Mouse (Mus musculus): ENCODE data around the gene Rtp2. TPM values are rescaled to one million over a fixed set of nuclear protein-coding genes. Genes with fewer than 3 reads are reported as not detected.

Rtp2 gene
- polyA plus RNA-seq, 1 experiment from 2014 or later, result not detected

Other genes starting within 250 kb of the Rtp2 start
- 15.7 and 16.3 TPM in 2 replicates for gene Sst, start 41.4 kb downstream of the Rtp2 start, polyA plus RNA-seq (2015; fragmentation: Nextera tagmentation; extraction: Ambion mirVana)
- not detected in 2 replicates for gene Gm37419, start 56.1 kb upstream of the Rtp2 start, polyA plus RNA-seq (2015; fragmentation: Nextera tagmentation; extraction: Ambion mirVana)
- gene Bcl6, start 56.5 kb upstream of the Rtp2 start, polyA plus RNA-seq (2015; fragmentation: Nextera tagmentation; extraction: Ambion mirVana), result 1.3 and 1.4 TPM in 2 replicates

Measured in stomach, embryonic 15.5 days (tissue).